In the genomic region with DNA sequence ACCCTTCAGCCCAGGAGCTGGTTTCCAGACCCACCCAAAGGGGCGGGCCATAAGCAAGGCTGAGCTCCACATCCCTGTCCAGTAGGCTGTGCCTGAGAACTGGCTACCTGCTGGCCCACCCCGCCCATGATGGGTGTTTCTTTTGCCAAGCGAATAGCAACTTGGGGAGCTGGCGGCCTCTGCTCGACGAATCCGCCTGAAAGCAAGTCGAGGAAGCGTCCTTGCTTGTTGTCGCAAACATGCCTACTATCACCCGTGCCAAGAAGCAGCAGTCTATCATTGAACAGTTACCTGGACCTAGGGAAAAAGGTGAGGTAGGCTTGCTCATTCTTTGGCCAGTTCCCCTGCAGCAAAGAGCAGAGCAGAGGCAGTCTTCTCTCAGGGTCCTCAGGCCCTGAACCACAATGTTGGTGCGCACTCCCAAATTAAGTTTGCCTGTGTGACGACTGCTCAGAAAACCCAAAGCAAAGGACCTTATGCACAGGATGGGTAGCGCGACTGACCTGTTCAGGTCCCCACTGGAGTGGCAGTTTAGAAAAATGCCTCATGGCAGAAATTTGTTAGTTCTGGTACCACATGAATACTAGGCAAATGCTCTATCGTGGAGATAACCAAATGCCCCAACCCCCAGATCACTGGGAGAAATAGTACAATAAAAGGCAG, we compare ENCODE assay signal across 8 mouse cellular contexts. TPM values are rescaled to one million over a fixed set of nuclear protein-coding genes. Genes with fewer than 3 reads are reported as not detected.
A peak's percentile ranks its signal among the peaks of the same experiment; 100 is the strongest.
DNase-seq lines count a peak whose midpoint lies in the region; ATAC-seq and TF ChIP-seq lines count a peak whose summit lies in the region.

A gene (plus strand): TSS at position 181 of the 663 bp plus-strand sequence.
A gene (minus strand): TSS at position 606 of the 663 bp plus-strand sequence.

- H3K9me3 ChIP-seq in hindbrain, postnatal 0 days (ENCODE audit: low read length), result no peaks in the 10 kb centered on the region

- peak; percentile 71 for ATAC-seq in hindbrain, postnatal 0 days
- ATAC-seq in megakaryocyte-erythroid progenitor cell, adult 5-6 weeks (replicated peaks; ENCODE audit: low FRiP score, low TSS enrichment, poor library complexity, severe bottlenecking), result peak; percentile 94

- 27% methylated on average over 16 of the region's 16 CpGs for WGBS in hindbrain, postnatal 0 days

- H3K4me1 ChIP-seq in hindbrain, postnatal 0 days (ENCODE audit: insufficient read depth, low read length), result 0 out of 2 replicates have a peak, but pooled peaks cover 3% of the 10 kb centered on the region

- H3K4me2 ChIP-seq in hindbrain, postnatal 0 days (ENCODE audit: low read depth, low read length), result peak within 1 kb of the TSS; percentile 62

- intact Hi-C loops in gastrocnemius, postnatal 14 days (cut with DNase I; ENCODE audit: low total_unique reads), result no loop called here
- intact Hi-C loops in left cerebral cortex, postnatal 25 days (cut with DNase I), result loop anchor here (2.0 kb wide), 2 partner anchors 15 to 23 kb away; a partner anchor contains a TSS

- H3K4me3 ChIP-seq in hindbrain, postnatal 0 days (ENCODE audit: low read length), result peak within 1 kb of the TSS; percentile 49

- TF ChIP-seq CTCF in hindbrain, postnatal 0 days (IDR thresholded peaks at IDR 0.05; ENCODE audit: low read depth), result no peak

- peak; percentile 57 for DNase-seq in adrenal gland, adult 18-20 months (ENCODE audit: low spot score in 2 of 2)
- DNase-seq in embryo, embryonic 10 days (ENCODE audit: low spot score), result peak; percentile 76
- DNase-seq in gastrocnemius, postnatal 14 days, result peak; percentile 82
- peak; percentile 64 for DNase-seq in hindbrain, postnatal 0 days (ENCODE audit: low spot score)
- DNase-seq in left cerebral cortex, postnatal 25 days (ENCODE audit: low spot score in 2 of 2), result peak; percentile 39 to 49
- peak; percentile 23 for DNase-seq in right cerebral cortex, postnatal 4 days
- DNase-seq in yolk sac, embryonic 10.5 days (ENCODE audit: low spot score), result peak; percentile 81

- H3K36me3 ChIP-seq in hindbrain, postnatal 0 days (ENCODE audit: insufficient read depth, low read length), result no peaks in the 10 kb centered on the region

- peak within 1 kb of the TSS; percentile 70 for H3K9ac ChIP-seq in hindbrain, postnatal 0 days (replicated peaks; ENCODE audit: low read length)

- H3K27me3 ChIP-seq in hindbrain, postnatal 0 days (ENCODE audit: insufficient read depth, low read length), result no peaks in the 10 kb centered on the region

- H3K27ac ChIP-seq in hindbrain, postnatal 0 days, result peak within 1 kb of the TSS; percentile 86

RNA-seq across cellular contexts. Expression of the first gene that starts in this region (rescaled TPM):
- total RNA-seq in adrenal gland, adult 18-20 months (2021), result 10 to 100 TPM; 64.6 to 81.8 TPM
- total RNA-seq in gastrocnemius, postnatal 14 days (2021), result 10 to 100 TPM; 31.6 to 34.1 TPM
- total RNA-seq in hindbrain, postnatal 0 days (2014; rRNA removed), result 51.5 and 81.2 TPM in 2 replicates
- polyA plus RNA-seq in hindbrain, postnatal 0 days (2015; fragmentation: Nextera tagmentation; extraction: Ambion mirVana), result 66.0 and 79.0 TPM in 2 replicates
- 10 to 100 TPM; 48.5 to 55.5 TPM for total RNA-seq in left cerebral cortex, postnatal 25 days (2021)
- 37.9 and 62.6 TPM in 2 replicates for total RNA-seq in megakaryocyte-erythroid progenitor cell, adult 5-6 weeks (2014; fragmentation: Nextera tagmentation)
- total RNA-seq in megakaryocyte-erythroid progenitor cell, adult 5-6 weeks (2017), result 37.0 and 41.7 TPM in 2 replicates

RNA-seq across cellular contexts. Expression of the second gene that starts in this region (rescaled TPM):
- total RNA-seq in adrenal gland, adult 18-20 months (2021), result 10 to 100 TPM; 14.7 to 17.1 TPM
- total RNA-seq in gastrocnemius, postnatal 14 days (2021), result 10 to 100 TPM; 79.6 to 82.4 TPM
- total RNA-seq in hindbrain, postnatal 0 days (2014; rRNA removed), result 3.5 and 3.6 TPM in 2 replicates
- polyA plus RNA-seq in hindbrain, postnatal 0 days (2015; fragmentation: Nextera tagmentation; extraction: Ambion mirVana), result 4.1 and 4.3 TPM in 2 replicates
- 1 to 10 TPM; 2.1 to 2.3 TPM for total RNA-seq in left cerebral cortex, postnatal 25 days (2021)
- total RNA-seq in megakaryocyte-erythroid progenitor cell, adult 5-6 weeks (2014; fragmentation: Nextera tagmentation), result 12.9 and 22.9 TPM in 2 replicates
- 15.6 and 28.0 TPM in 2 replicates for total RNA-seq in megakaryocyte-erythroid progenitor cell, adult 5-6 weeks (2017)

Comparison
In these comparisons a context has a peak if more than half of its experiments do, and no peak if none do; other contexts are left out.
1. Peak in every context shown above with its lines: DNase-seq, ATAC-seq, H3K4me3 ChIP-seq and H3K27ac ChIP-seq.
2. DNase-seq: peak in every context shown above with its lines; median percentile 82 in gastrocnemius, postnatal 14 days; 81 in yolk sac, embryonic 10.5 days; 76 in embryo, embryonic 10 days; 64 in hindbrain, postnatal 0 days; 57 in adrenal gland, adult 18-20 months; 44 in left cerebral cortex, postnatal 25 days; 23 in right cerebral cortex, postnatal 4 days.